Mouse (Mus musculus) heart, postnatal 25 days (tissue): ENCODE measurements at regions not wholly inside any gene's neighbourhood (a gene's known extent, or its start where the extent isn't known, plus 50 kb on each side); places are given as distances from the start of the nearest gene placed in this dataset.

Source experiments
- DNase-seq: peaks from one replicate; pipeline ENCODE4 v3.0.0; 2022; ENCODE audit warnings: low spot score
- intact Hi-C: fragments of 180-260 bp; cut with DNase I; formaldehyde crosslinking; loops from one replicate; pipeline ENCODE4 v1.15.1; 2025

DNA sequence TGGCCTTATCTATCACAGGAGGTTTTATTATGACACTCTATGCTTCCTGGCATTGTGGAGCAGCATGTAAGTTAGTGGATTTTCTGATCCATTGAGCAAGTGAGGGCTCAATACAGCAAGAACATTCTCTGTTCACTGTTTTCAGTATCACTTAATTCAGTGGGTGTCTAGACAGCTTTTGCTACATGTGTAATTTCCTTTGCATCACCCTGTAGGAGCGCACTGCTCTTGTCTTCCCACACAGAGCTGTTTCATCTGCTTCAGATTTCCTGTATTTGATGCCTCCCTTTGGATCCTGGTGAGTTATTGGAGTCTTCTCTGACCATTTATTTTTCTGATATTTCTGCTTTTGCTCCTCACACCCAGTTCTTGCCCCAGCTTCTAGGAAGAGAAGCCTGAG, 245.8 kb downstream of the Wnt5a start:
- DNase-seq = no peak
- intact Hi-C loops = no loop called here

DNA sequence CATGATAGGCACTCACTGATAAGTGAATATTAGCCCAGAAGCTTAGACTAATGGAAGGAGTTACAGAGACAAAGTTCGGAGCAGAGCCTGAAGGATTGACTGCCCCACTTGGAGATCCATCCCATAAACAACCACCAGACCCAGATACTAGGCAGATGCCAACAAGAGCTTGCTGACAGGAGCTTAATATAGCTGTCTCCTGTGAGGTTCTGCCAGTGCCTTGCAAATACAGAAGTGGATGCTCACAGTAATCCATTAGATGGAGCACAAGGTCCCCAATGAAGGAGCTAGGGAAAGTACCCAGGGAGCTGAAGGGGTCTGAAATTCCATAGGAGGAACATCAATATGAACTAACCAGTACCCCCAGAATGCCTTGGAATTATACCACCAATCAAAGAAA, 252.8 kb upstream of the Lrtm1 start:
- intact Hi-C loops = no loop called here
- DNase-seq = no peak

DNA sequence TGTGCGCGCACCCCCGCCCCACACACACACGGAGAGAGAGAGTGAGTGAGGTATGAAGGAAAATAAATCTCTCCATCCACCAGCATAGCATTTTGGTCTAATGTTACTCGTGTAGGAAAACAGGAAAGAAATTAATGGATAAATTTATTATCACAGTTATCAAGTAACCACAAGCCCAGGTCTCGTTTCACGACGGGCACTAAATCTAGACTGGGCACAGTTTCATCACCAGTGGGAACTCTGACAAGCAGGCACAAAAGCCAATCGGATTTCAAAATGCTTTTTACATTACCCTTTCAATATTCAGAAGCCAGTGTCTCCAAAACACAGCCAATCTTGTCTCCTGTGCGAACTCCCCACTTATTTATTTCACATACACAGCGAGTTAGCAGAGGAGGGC, 244.9 kb upstream of the Lrtm1 start:
- intact Hi-C loops = no loop called here
- DNase-seq = no peak

DNA sequence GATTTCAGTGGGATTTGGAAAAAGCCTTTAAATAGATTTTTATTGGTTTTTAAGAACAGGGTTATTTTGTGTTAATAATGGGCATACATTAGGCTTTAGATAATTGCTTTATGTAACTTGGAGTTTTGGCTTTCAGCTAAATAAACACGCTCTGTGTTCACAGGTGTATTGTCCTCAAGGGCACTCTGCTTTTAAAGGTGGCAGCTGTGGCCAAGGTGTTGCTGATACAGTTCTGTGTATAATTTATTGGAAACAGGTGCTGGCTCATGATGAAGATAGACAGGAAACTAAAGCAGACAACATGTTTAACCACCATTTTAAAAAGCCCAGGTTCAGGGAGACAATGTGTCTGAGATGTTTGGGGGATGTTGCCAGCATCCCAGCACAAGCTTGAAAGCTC, 242.3 kb upstream of the Lrtm1 start:
- no peak for DNase-seq
- intact Hi-C loops = no loop called here

DNA sequence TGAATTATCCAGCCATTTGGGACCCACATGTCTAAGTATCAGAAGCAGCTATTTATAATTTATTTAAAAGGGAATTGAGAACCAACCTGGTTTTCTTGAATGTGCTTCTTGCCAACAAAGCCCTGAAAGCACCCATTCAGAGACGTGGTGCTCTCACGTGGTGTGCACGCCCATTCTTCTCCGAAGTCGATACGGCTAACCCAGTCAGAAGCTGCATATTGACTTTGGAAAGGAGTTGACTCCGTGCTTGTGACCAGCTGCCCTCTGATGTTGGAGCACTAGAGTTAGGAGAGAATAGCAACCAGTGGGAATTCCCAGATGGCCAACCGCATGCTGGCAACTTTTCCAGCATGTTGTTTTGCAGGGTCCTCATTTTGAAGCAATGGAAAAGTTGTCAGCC, 240.2 kb upstream of the Lrtm1 start:
- DNase-seq = no peak
- intact Hi-C loops = no loop called here

DNA sequence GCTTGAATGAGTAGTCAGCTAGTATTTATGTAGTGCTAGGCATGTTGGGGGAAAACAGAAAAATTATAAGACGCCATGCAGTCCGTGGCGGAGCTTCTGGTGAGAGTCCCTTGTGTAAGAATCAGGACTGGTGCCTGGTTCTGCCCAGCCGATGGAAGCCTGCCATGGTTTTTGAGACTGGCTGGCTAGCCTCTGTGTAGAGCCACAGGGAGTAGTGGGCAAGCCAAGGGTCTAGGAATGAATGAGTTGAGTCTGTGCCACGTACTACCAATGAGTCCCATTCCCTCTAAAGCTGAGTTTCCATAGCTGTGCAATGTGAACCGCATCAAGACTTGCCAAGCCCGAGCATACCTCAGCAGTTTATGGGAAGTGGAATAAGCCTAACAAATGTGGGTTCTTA, 236.3 kb upstream of the Lrtm1 start:
- DNase-seq = no peak
- intact Hi-C loops = no loop called here

DNA sequence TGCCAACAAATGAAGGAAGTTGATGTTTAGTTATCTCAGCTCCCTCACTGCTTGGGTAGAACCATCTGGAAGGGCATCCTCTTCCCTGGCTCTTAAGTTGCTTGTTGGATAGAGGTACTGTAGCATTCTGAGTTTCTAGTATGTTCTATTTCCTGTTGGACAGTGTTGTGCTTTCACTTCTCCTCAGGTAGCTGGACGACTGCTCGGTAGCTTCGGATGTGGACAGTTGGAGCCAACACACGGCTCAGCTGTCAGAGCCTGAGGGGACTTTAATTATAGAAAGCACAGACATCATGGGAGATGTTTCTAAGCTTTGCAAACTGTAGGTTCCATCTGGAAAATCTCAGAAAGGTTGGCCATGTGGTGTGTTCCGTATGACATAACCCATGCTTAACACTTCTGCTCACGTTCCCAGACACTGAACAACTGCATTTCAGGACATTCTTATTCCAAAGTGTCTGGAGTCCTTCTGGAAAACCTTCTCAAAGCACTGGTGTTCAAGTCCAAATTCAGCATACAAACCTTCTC, 233.8 kb upstream of the Lrtm1 start:
- DNase-seq = no peak
- intact Hi-C loops = no loop called here

DNA sequence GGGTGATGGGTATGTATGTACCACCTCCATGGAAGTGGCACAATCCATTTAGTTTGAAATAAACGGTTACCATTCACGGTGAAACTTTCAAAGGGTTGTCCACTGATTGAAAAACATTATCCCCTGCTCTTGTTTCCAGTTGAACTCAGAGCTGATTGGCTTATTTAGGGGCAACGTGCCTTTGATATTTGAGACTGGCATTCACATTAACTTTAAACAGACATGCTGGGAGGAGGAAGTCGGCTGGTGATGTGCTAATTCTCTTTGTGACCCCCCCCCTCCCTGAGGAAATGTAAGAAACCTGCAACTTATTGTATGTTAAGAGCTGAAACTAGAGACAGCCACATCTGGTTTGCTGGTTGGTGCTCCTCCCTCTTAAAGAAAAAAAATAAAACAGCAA, 219.7 kb upstream of the Lrtm1 start:
- intact Hi-C loops = no loop called here
- DNase-seq = no peak

DNA sequence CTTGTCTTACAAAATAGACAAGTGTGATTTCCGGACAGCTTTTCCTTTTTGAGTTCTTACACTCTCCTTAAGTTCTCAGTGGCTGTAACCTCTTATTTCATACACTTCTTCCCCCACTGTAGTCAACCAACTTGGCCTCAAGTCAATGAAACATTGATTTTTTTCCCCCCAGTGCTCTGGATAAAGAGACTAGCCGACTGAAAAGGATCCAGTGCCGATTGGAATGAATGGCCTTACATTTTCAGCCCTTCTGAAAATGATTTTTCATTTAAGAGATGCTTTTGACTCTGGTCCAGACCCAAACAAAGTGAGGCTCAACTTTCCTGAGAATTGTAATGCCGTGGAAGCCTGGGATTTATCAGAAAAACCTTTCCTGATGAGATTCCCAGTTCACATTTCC, 216.3 kb upstream of the Lrtm1 start:
- DNase-seq = no peak
- intact Hi-C loops = no loop called here

DNA sequence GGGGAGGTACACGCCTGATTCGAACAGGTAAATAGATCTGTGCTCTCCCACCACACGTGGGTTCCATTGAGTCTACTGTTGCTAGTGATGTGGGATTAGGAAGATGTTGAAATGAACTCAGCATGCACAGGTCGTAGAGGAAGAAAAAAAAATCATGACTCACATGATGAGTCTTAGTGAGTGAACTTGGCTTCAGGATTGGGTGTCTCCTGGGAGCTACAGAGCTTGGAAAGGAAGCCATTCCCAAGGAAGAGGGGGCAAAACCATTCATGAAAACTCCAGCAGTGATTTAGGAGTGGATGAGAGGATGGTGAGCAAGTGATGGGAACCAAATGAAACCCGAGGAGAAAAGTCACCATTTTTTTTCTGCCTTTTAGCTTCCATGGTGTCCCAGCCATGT, 215.9 kb upstream of the Lrtm1 start:
- intact Hi-C loops = no loop called here
- DNase-seq = no peak

DNA sequence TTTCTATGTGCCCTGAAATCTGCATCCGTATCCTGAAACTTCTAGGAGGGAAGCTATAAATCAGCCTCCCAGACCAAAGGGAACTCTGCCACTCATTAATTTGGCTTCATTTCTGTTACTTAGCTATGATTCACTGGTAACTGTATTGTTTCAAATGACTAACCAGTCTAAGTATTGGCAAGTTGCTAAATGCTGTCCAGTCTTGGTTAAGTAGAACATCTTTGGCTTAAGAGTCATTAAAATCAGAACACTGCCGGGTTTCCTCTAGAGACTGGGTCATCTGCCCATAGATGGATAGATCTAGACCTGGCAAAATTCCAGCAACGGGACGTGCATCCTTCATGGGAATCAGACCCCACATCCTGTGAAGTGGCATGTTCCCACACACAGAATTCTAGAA, 209.9 kb upstream of the Lrtm1 start:
- DNase-seq = no peak
- intact Hi-C loops = no loop called here

DNA sequence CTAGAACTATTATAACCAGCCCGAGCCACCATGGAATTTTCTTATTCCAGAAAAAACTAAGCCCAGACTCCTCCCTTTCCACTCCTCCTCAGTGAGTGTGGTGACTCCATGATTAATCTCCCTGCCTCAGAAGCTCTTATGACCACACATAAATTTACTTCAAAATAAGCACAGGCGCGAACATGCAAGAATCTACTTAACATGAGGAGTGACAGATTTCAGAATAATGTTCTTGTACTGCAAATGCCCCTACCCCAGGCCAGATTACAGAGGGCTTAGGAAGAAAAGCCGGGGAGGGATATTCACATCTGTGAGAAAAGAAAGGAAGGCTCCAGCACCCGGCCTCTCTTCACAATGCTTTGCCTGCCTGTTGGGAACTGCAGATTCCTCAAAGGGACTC, 208.7 kb upstream of the Lrtm1 start:
- intact Hi-C loops = no loop called here

DNA sequence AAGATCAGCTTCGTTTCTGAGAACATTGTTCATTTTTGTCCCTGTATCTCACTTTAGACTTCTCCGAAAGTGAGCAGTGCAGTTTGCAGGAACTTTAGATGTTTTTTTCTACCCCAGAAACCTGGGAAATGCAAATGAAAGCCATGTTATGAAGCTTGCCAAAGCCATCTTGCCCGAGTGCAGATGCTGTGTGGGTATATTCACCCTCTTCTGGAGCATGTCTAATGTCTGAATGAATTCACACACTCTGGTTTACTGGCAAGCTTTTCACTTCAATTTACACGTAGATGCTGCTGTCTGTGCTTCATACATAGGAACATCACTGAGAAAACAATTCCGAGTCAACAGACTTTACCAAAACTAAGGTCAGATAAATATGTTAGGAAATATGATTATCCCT, 197.0 kb upstream of the Lrtm1 start:
- intact Hi-C loops = no loop called here
- DNase-seq = no peak

More for the DNA sequence above, 208.7 kb upstream of the Lrtm1 start:
- no peak for DNase-seq

DNA sequence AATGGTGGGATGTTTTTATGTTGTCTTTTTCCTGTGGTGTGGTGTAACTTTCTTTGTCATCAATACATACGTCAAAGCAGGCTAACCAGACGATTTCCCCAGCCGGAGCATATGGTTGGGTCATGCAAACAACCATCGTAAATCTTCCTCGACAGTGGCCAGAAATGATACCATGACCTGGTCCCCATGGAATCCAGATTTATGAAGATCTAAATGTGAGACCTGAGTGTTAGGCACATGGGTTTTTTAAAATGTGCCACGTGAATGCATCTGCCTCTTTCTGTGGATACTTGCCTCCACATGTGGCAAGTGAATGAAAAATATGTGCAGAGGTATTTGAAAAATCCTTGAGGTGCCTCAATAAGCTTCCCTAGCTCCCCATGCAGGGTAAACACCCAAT, 190.8 kb upstream of the Lrtm1 start:
- intact Hi-C loops = no loop called here
- no peak for DNase-seq

DNA sequence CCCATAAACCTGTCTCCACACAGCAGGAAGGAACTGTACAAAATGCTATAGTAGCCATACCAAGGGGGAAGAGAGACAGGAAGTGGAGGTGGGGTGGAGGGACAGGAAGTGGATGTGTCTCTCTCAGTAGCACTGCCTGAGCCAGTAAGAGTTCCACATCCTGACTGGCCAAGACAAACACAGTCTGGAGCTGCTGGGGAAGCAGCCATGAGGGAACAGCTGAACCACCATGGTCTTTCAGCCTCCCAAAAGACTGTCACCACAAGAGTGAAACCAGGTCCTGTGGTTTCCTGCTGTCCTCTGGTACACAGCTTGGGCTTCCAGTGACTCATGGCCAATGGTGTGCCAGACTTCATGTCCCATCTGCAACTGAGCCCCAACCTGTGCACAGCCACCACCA, 180.9 kb upstream of the Lrtm1 start:
- intact Hi-C loops = no loop called here
- DNase-seq = no peak

DNA sequence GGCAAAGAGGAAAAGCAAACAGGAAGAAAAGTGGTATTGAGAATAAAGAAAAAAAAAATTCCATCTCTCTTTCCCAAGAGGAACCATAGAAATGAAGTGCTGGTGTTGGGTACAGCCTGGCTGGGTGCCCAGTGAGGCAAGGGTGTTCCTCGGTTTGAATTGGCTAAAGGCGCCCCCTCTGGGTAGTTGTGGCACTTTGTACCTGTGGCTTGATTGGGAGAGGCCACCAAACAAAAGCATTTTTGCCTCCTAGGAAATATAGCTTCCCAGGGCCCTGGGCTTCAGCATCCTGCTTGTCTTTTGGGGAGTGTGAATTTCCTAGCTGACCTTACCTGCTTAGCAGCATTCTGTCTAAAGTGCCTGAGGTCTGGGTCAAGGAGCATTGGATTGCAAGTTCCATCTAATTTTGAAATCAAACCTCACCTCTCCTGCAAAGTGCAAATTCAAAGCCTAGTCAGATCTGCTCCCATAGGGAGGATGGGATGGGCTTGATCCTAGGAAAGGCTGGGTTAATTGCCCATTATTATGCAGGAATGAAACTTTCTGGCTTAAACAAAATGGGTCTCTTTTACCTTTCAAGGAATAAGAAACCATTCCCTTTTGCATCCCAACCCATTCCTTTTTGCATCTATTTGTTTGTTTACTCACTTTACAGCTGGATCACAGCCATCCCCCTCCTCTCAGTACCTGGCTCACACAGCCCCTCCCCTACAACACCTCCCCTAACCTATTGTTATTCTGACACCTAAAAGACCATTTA, 169.0 kb upstream of the Lrtm1 start:
- intact Hi-C loops = loop anchor here (10.0 kb wide), 1 partner anchor 344 kb away; the partner anchor contains the start of gene Wnt5a
- no peak for DNase-seq
